Mouse (Mus musculus) monocyte, adult 5-6 weeks (primary cell): ENCODE measurements around the gene Zc3hav1l. TPM values are rescaled to one million over a fixed set of nuclear protein-coding genes. Genes with fewer than 3 reads are reported as not detected.

Source experiments
- ATAC-seq: fragments of 153-309, 156-312 bp; replicated peaks from 2 replicates; pipeline ENCODE4 v1.8.0; 2017; ENCODE audit warnings: mild to moderate bottlenecking; ENCODE audit not compliant: low TSS enrichment, insufficient number of reproducible peaks, severe bottlenecking, poor library complexity, low FRiP score
- total RNA-seq: library from RNA; stranded (forward); fragments of 200-1000, 200-491, 200-594 nt; gene quantifications from 3 replicates; pipeline ENCODE4 v1.2.3, GENCODE M21; 2017

Zc3hav1l gene
- 0.68 to 1.5 TPM in 2 of 3 replicates, not detected in the other for total RNA-seq

- ATAC-seq, result no peak
Measured at GRCm38 (mm10) chr6:38298761-38299401, at the start of gene Zc3hav1l. Gene Zc3hav1l (minus strand): TSS chr6:38299259.

- no peak for ATAC-seq
Measured at GRCm38 (mm10) chr6:38347875-38348274, 48.8 kb upstream of the Zc3hav1l start.

GRCm38 (mm10) chr6:38345796-38346195, 46.7 kb upstream of the Zc3hav1l start:
- ATAC-seq, result peak; percentile 86

GRCm38 (mm10) chr6:38344006-38344670, 45.1 kb upstream of the Zc3hav1l start:
- ATAC-seq, result no peak

- no peak for ATAC-seq
Measured at GRCm38 (mm10) chr6:38343581-38343980, 44.5 kb upstream of the Zc3hav1l start.

GRCm38 (mm10) chr6:38342666-38342992, 43.6 kb upstream of the Zc3hav1l start:
- no peak for ATAC-seq

GRCm38 (mm10) chr6:38341751-38342665, 42.9 kb upstream of the Zc3hav1l start:
- 0 out of 2 replicates have a peak, but pooled peaks have one; percentile 25 for ATAC-seq

- ATAC-seq, result no peak
Measured at GRCm38 (mm10) chr6:38339078-38339477, 40.0 kb upstream of the Zc3hav1l start.

- ATAC-seq, result peak; percentile 11; the same call in 1 of the 2 replicates
Measured at GRCm38 (mm10) chr6:38337951-38338350, 38.9 kb upstream of the Zc3hav1l start.

GRCm38 (mm10) chr6:38337166-38337705, 38.2 kb upstream of the Zc3hav1l start:
- ATAC-seq, result peak; percentile 45; the same call in 1 of the 2 replicates

- ATAC-seq, result no peak
Measured at GRCm38 (mm10) chr6:38335264-38335663, 36.2 kb upstream of the Zc3hav1l start.

- ATAC-seq, result no peak
Measured at GRCm38 (mm10) chr6:38326596-38326995, 27.5 kb upstream of the Zc3hav1l start.

- ATAC-seq, result no peak
Measured at GRCm38 (mm10) chr6:38320621-38321020, 21.6 kb upstream of the Zc3hav1l start.

GRCm38 (mm10) chr6:38316050-38316449, 17.0 kb upstream of the Zc3hav1l start:
- ATAC-seq, result no peak

- no peak for ATAC-seq
Measured at GRCm38 (mm10) chr6:38309741-38310140, 10.7 kb upstream of the Zc3hav1l start.

GRCm38 (mm10) chr6:38304981-38305380, 5.9 kb upstream of the Zc3hav1l start:
- no peak for ATAC-seq

- ATAC-seq, result no peak
Measured at GRCm38 (mm10) chr6:38298246-38298635, 818 bp downstream of the Zc3hav1l start.

GRCm38 (mm10) chr6:38297580-38298245, 1.3 kb downstream of the Zc3hav1l start:
- no peak for ATAC-seq

- ATAC-seq, result no peak
Measured at GRCm38 (mm10) chr6:38293708-38294107, 5.4 kb downstream of the Zc3hav1l start.
